8 mouse cellular contexts compared by ENCODE assay signal in the genomic region with DNA sequence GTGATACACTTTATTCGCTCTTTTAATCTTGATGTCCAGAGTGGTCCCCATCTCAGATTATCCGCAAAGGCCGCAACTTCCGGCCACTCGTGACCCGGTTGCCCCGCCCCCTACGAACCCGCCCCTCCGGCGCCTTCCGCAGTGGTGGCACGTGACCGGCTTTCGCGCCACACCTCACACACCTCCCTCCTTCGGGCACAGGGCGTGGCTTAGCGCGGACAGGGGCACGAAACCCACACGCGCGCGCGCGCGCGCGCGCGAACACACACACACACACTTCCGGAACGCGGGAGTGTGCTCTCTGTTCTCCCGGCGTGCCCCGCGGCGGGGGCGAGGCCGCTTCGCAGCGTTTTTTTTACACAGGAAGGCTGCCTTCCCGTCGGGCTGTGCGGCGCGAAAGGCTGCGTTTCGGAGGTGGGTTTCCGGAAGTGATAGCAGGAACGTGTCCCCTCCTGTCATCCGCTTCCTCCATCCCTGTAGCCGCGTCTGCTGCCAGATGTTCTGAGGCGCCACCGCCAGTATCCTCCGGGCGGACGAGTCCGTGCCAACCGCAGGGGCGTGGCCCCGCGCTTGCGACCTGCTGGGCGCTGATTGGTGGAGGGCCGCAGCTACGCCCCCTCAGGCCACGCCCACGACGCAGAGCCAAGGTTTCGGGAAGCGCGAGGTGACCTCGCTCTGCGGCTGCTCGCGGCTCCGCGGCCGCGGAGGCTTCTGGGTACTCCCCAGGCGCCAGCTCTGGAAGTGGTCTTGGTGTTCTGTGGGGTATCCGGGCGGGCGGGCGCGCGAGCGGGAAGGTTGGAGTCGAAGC. TPM values are rescaled to one million over a fixed set of nuclear protein-coding genes. Genes with fewer than 3 reads are reported as not detected.
DNase-seq lines count a peak whose midpoint lies in the region; ATAC-seq lines count a peak whose summit lies in the region.

TSS of gene Vps26c (minus strand) at position 487 of the 808 bp plus-strand sequence.

- under 1% methylated on average over 81 of the region's 93 CpGs for WGBS in hindbrain, embryonic 12.5 days

- peak within 1 kb of the TSS; percentile 79 for H3K4me2 ChIP-seq in hindbrain, embryonic 12.5 days (replicated peaks)

- no peaks in the 10 kb centered on the region for H3K27me3 ChIP-seq in hindbrain, embryonic 12.5 days

- peak within 1 kb of the TSS; percentile 95 for H3K27ac ChIP-seq in hindbrain, embryonic 12.5 days

- peaks cover 24% of the 10 kb centered on the region for H3K4me1 ChIP-seq in hindbrain, embryonic 12.5 days

- H3K9ac ChIP-seq in hindbrain, embryonic 12.5 days: peak within 1 kb of the TSS; percentile 85

- H3K4me3 ChIP-seq in hindbrain, embryonic 12.5 days: peak within 1 kb of the TSS; percentile 85

- peak; percentile 98 for DNase-seq in NIH3T3 (ENCODE audit: low read depth)
- DNase-seq in cerebellum, postnatal 10 days: peak; percentile 99
- DNase-seq in frontal cortex, postnatal 10 days (ENCODE audit: low spot score in 2 of 2): peak; percentile 96
- DNase-seq in layer of hippocampus, postnatal 14 days (ENCODE audit: low spot score in 2 of 2): peak; percentile 97
- DNase-seq in lung, postnatal 14 days: peak; percentile 97
- DNase-seq in retina, adult 2 months (ENCODE audit: low read depth, low spot score): peak; percentile 97
- peak; percentile 98 for DNase-seq in thymus, postnatal 36 days

- ATAC-seq in hindbrain, embryonic 12.5 days (ENCODE audit: low FRiP score): peak; percentile 95

- no peaks in the 10 kb centered on the region for H3K9me3 ChIP-seq in hindbrain, embryonic 12.5 days (replicated peaks)

- no peaks in the 10 kb centered on the region for H3K36me3 ChIP-seq in hindbrain, embryonic 12.5 days

RNA-seq across cellular contexts. Expression of gene Vps26c, which starts in this region (rescaled TPM):
- 67.0 and 70.3 TPM in 2 replicates for polyA plus RNA-seq in hindbrain, embryonic 12.5 days (2016; fragmentation: Nextera tagmentation; extraction: Ambion mirVana)
- total RNA-seq in layer of hippocampus, postnatal 14 days (2021): 10 to 100 TPM; 35.1 to 35.6 TPM

Comparison
In these comparisons a context has a peak if more than half of its experiments do, and no peak if none do; other contexts are left out.
1. Peak in every context shown above with its lines: DNase-seq, ATAC-seq, H3K4me3 ChIP-seq and H3K27ac ChIP-seq.